Mouse (Mus musculus): ENCODE results near the gene Rabggtb. TPM values are rescaled to one million over a fixed set of nuclear protein-coding genes. Genes with fewer than 3 reads are reported as not detected.

The Rabggtb gene
- polyA plus RNA-seq, 1 experiment: 89.2 TPM

DNA sequence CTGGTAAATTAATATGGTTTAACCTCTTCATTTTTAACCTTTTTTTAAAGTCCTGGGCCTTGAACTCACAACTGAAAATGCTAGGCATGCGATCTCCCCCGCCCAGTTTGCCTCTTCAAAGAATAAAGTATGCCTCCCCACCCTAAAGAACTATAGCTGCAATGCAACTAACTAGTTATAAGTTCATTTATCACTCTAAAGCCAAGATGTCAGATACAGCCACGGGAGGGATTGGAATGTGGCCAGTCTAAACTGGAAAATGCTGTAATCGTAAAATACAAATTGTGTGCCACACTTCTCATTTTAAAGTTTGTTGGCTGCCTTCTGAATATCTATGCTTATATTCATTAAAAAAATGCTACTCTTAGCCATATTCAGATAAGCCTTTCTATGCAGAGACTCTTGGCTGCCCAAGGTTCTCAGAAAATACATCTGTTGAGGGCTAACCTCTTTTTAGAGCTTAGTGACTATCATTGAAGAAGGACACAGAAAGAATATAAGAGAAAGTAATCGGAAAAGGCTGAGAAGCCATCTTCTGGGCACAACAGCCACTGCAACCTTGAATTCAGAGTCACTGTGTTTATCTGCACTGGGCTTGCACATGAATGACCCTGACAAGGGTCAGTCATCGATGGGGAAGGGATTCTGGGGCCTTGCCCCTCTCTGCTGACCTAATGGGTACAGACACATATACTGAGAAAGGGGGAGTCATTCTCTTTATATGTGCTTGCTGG, 868 bp upstream of the Rabggtb start:
- DNase-seq: no peak
- Histone ChIP-seq H3K4me3 (replicated peaks; ENCODE audit: insufficient read depth, low read depth, low read length) (no peak overlapping the region), H3K4me1 (ENCODE audit: control insufficient read depth, insufficient read depth, low read length) (peaks cover 3% of the 10 kb centered on the region; the same call in 1 of the 2 replicates), H3K27me3 (ENCODE audit: control insufficient read depth, insufficient read depth, low read length) (no peaks in the 10 kb centered on the region), H3K27ac (ENCODE audit: insufficient read depth, low read length) (peak overlapping the region; percentile 92; the same call in 1 of the 2 replicates)
- TF ChIP-seq CTCF (IDR thresholded peaks at IDR 0.05; ENCODE audit: borderline replicate concordance, insufficient read depth, low read depth, low read length) (no peak), POLR2A (IDR thresholded peaks at IDR 0.05; ENCODE audit: borderline replicate concordance, insufficient read depth, low read length) (no peak)
- 36% methylated on average over 6 of the region's 6 CpGs for WGBS

- no peaks in the 10 kb centered on the region for H3K27me3 ChIP-seq (ENCODE audit: control insufficient read depth, insufficient read depth, low read length)
- peak overlapping the region; percentile 77; the same call in 1 of the 2 replicates for H3K27ac ChIP-seq (ENCODE audit: insufficient read depth, low read length)
- WGBS: 2% methylated on average over 12 of the region's 12 CpGs
- H3K4me1 ChIP-seq (ENCODE audit: control insufficient read depth, insufficient read depth, low read length): peaks cover 3% of the 10 kb centered on the region; the same call in 1 of the 2 replicates
- no peak for DNase-seq
- peak overlapping the region; percentile 79 for H3K4me3 ChIP-seq (replicated peaks; ENCODE audit: insufficient read depth, low read depth, low read length)
- TF ChIP-seq CTCF (IDR thresholded peaks at IDR 0.05; ENCODE audit: borderline replicate concordance, insufficient read depth, low read depth, low read length) (no peak), POLR2A (IDR thresholded peaks at IDR 0.05; ENCODE audit: borderline replicate concordance, insufficient read depth, low read length) (no peak)
Observed at GRCm38 (mm10) chr3:153911882-153912440, 848 bp downstream of the Rabggtb start.

GRCm38 (mm10) chr3:153911197-153911881, 1.5 kb downstream of the Rabggtb start:
- no peak for TF ChIP-seq POLR2A (IDR thresholded peaks at IDR 0.05; ENCODE audit: borderline replicate concordance, insufficient read depth, low read length)
- no peak for TF ChIP-seq CTCF (IDR thresholded peaks at IDR 0.05; ENCODE audit: borderline replicate concordance, insufficient read depth, low read depth, low read length)
- no peaks in the 10 kb centered on the region for H3K27me3 ChIP-seq (ENCODE audit: control insufficient read depth, insufficient read depth, low read length)
- H3K27ac ChIP-seq (ENCODE audit: insufficient read depth, low read length): no peak overlapping the region
- H3K4me1 ChIP-seq (ENCODE audit: control insufficient read depth, insufficient read depth, low read length): peaks cover 3% of the 10 kb centered on the region; the same call in 1 of the 2 replicates
- peak overlapping the region; percentile 79 for H3K4me3 ChIP-seq (replicated peaks; ENCODE audit: insufficient read depth, low read depth, low read length)
- 15% methylated on average over 8 of the region's 8 CpGs for WGBS
- DNase-seq: peak; percentile 36 to 50

GRCm38 (mm10) chr3:153910489-153910888, 2.3 kb downstream of the Rabggtb start:
- peak overlapping the region; percentile 47 for H3K4me3 ChIP-seq (replicated peaks; ENCODE audit: insufficient read depth, low read depth, low read length)
- 33% methylated on average over 7 of the region's 7 CpGs for WGBS
- DNase-seq: no peak

DNA sequence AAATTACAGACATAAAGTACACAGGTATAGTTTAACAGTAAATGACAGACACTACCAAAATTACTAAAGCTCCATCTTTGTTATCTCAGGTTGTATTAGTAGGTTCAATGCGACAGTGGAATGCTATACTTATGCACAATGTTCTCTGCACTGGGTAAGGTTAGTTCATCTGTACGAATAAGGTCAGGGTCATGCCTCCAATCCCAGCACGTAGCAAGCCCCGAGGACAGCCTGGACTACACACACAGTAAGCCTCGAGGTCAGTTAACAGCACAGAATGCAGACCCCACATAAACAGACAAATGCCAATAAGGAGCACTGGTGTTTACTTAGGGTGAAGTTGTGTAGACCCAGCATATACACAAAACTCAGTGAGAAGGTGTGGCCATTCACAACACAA, 3.9 kb downstream of the Rabggtb start:
- Histone ChIP-seq H3K27ac (ENCODE audit: insufficient read depth, low read length) (no peak overlapping the region), H3K4me3 (replicated peaks; ENCODE audit: insufficient read depth, low read depth, low read length) (no peak overlapping the region), H3K27me3 (ENCODE audit: control insufficient read depth, insufficient read depth, low read length) (no peaks in the 10 kb centered on the region), H3K4me1 (ENCODE audit: control insufficient read depth, insufficient read depth, low read length) (peaks cover 3% of the 10 kb centered on the region; the same call in 1 of the 2 replicates)
- no peak for TF ChIP-seq POLR2A (IDR thresholded peaks at IDR 0.05; ENCODE audit: borderline replicate concordance, insufficient read depth, low read length)
- TF ChIP-seq CTCF (IDR thresholded peaks at IDR 0.05; ENCODE audit: borderline replicate concordance, insufficient read depth, low read depth, low read length): no peak
- no peak for DNase-seq
- WGBS: 68% methylated on average over 5 of the region's 5 CpGs

More at GRCm38 (mm10) chr3:153910489-153910888, 2.3 kb downstream of the Rabggtb start:
- TF ChIP-seq CTCF (IDR thresholded peaks at IDR 0.05; ENCODE audit: borderline replicate concordance, insufficient read depth, low read depth, low read length) (no peak), POLR2A (IDR thresholded peaks at IDR 0.05; ENCODE audit: borderline replicate concordance, insufficient read depth, low read length) (no peak)
- Histone ChIP-seq H3K27me3 (ENCODE audit: control insufficient read depth, insufficient read depth, low read length) (no peaks in the 10 kb centered on the region), H3K4me1 (ENCODE audit: control insufficient read depth, insufficient read depth, low read length) (peaks cover 3% of the 10 kb centered on the region; the same call in 1 of the 2 replicates), H3K27ac (ENCODE audit: insufficient read depth, low read length) (no peak overlapping the region)

DNA sequence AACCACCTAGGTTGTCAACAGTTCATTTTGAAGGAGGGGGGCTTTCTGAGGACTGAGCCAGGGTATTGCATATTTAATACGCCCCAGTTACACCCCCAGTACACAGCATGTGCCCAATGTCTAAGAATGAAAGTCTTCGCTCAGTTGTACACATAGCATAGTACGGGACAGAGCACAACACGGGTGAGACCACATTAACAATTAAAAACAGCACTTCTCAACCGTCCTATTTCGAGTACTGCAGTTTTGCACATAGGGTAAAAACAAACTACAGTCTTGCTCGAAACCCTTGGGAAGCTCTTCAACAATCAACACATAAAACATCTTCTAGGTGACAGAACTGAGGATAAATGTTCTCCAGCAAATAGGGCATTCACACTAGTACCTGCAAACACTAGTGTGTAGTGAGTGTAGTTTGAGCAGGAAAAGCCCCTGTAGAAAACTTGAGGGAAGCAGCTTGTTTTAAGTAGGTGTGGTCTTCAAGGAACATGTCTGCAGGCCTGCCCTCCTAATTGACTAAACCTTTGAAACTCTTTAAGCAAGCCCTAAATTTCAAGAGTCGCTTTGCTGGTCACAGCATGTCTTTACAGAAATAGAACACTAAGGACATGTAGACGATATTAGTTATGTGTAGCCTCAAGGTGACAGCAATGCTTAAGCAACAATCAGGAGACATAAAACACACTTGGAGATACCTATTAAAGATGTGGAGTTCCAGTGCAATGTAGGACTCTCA, 6.5 kb downstream of the Rabggtb start, which contains the start of gene Msh4:
TSS of gene Msh4 (minus strand) at position 3 of the 736 bp plus-strand sequence.
- 74% methylated on average over 9 of the region's 9 CpGs for WGBS
- Histone ChIP-seq H3K27me3 (ENCODE audit: control insufficient read depth, insufficient read depth, low read length) (no peaks in the 10 kb centered on the region), H3K4me1 (ENCODE audit: control insufficient read depth, insufficient read depth, low read length) (peaks cover 3% of the 10 kb centered on the region; the same call in 1 of the 2 replicates), H3K27ac (ENCODE audit: insufficient read depth, low read length) (no peak within 1 kb of the TSS), H3K4me3 (replicated peaks; ENCODE audit: insufficient read depth, low read depth, low read length) (no peak within 1 kb of the TSS)
- TF ChIP-seq POLR2A (IDR thresholded peaks at IDR 0.05; ENCODE audit: borderline replicate concordance, insufficient read depth, low read length): no peak
- no peak for TF ChIP-seq CTCF (IDR thresholded peaks at IDR 0.05; ENCODE audit: borderline replicate concordance, insufficient read depth, low read depth, low read length)
- DNase-seq: no peak

Measured in cerebellum, adult 2 months (tissue).